16 mouse cellular contexts compared by ENCODE assay signal in genomic region chr5:13441112-13441511, GRCm38 (mm10).
DNase-seq lines count a peak whose midpoint lies in the region; ATAC-seq and TF ChIP-seq lines count a peak whose summit lies in the region.
"Had no signal": no experiment of that assay in that cellular context is flagged by ENCODE, and none has a peak within 500 bp of the region (broad histone marks: within the 10 kb centered on the region; RNA-seq: fewer than 3 reads in every experiment).

No protein-coding gene starts in this region.

- H3K4me1 ChIP-seq in forebrain, embryonic 14.5 days (ENCODE audit: control insufficient read depth, insufficient read depth, low read length) = no peaks in the 10 kb centered on the region
- H3K4me1 ChIP-seq in forebrain, embryonic 12.5 days = no peaks in the 10 kb centered on the region
- H3K4me1 ChIP-seq in lung, embryonic 14.5 days (ENCODE audit: insufficient read depth) = no peaks in the 10 kb centered on the region
- H3K4me1 ChIP-seq in kidney, embryonic 16.5 days (ENCODE audit: insufficient read depth, low read length) = no peaks in the 10 kb centered on the region
- H3K4me1 ChIP-seq: midbrain, embryonic 15.5 days had no signal

- no peak overlapping the region for H3K4me2 ChIP-seq in forebrain, embryonic 14.5 days (ENCODE audit: low read length)
- H3K4me2 ChIP-seq in forebrain, embryonic 12.5 days = no peak overlapping the region
- H3K4me2 ChIP-seq in lung, embryonic 14.5 days = no peak overlapping the region
- H3K4me2 ChIP-seq in kidney, embryonic 16.5 days (replicated peaks; ENCODE audit: low read depth, low read length) = no peak overlapping the region
- H3K4me2 ChIP-seq: liver, embryonic 11.5 days; midbrain, embryonic 15.5 days had no signal

- no peak for TF ChIP-seq CTCF in lung, embryonic 14.5 days (IDR thresholded peaks at IDR 0.05; ENCODE audit: low read depth)

- ATAC-seq in forebrain, embryonic 14.5 days = 0 out of 2 replicates have a peak, but pooled peaks have one; percentile 34
- no peak for ATAC-seq in forebrain, embryonic 12.5 days (ENCODE audit: low FRiP score)
- ATAC-seq in lung, embryonic 14.5 days (ENCODE audit: insufficient read depth) = peak; percentile 56; the same call in 1 of the 2 replicates
- ATAC-seq in kidney, embryonic 16.5 days (ENCODE audit: low FRiP score, low TSS enrichment) = peak; percentile 91
- ATAC-seq: hindbrain, embryonic 16.5 days; midbrain, embryonic 15.5 days had no signal

- DNase-seq in forebrain, embryonic 14.5 days (ENCODE audit: low spot score) = no peak
- DNase-seq in lung, embryonic 14.5 days = peak; percentile 56
- DNase-seq in lung, postnatal 25 days (ENCODE audit: low spot score) = no peak
- DNase-seq in Muller cell, postnatal 12 days (ENCODE audit: inconsistent ontology term) = peak; percentile 64
- no peak for DNase-seq in thymus, postnatal 36 days
- DNase-seq in spleen, postnatal 36 days (ENCODE audit: low spot score in 2 of 2) = no peak
- DNase-seq: adrenal gland, adult 2 months; cerebellum, adult 8-10 months; gastrocnemius, postnatal 36 days; layer of hippocampus, postnatal 36 days; left cerebral cortex, postnatal 4 days had no signal

- no peaks in the 10 kb centered on the region for H3K36me3 ChIP-seq in forebrain, embryonic 14.5 days (ENCODE audit: control insufficient read depth, insufficient read depth, low read length)
- no peaks in the 10 kb centered on the region for H3K36me3 ChIP-seq in forebrain, embryonic 12.5 days (replicated peaks)
- no peaks in the 10 kb centered on the region for H3K36me3 ChIP-seq in lung, embryonic 14.5 days (ENCODE audit: insufficient read depth)
- H3K36me3 ChIP-seq in kidney, embryonic 16.5 days (ENCODE audit: insufficient read depth, low read length) = no peaks in the 10 kb centered on the region
- H3K36me3 ChIP-seq: midbrain, embryonic 15.5 days had no signal

- no peak overlapping the region for H3K4me3 ChIP-seq in forebrain, embryonic 14.5 days (ENCODE audit: low read depth, low read length)
- no peak overlapping the region for H3K4me3 ChIP-seq in forebrain, embryonic 12.5 days (replicated peaks)
- no peak overlapping the region for H3K4me3 ChIP-seq in lung, embryonic 14.5 days (ENCODE audit: low read depth, low read length)
- H3K4me3 ChIP-seq in kidney, embryonic 16.5 days (ENCODE audit: low read length) = no peak overlapping the region
- H3K4me3 ChIP-seq: midbrain, embryonic 15.5 days had no signal

- no peak overlapping the region for H3K27ac ChIP-seq in forebrain, embryonic 14.5 days (ENCODE audit: low read depth, low read length)
- H3K27ac ChIP-seq in forebrain, embryonic 12.5 days = no peak overlapping the region
- H3K27ac ChIP-seq in lung, embryonic 14.5 days (ENCODE audit: low read depth) = no peak overlapping the region
- H3K27ac ChIP-seq in kidney, embryonic 16.5 days (ENCODE audit: low read length) = no peak overlapping the region
- H3K27ac ChIP-seq: midbrain, embryonic 15.5 days had no signal

- H3K9ac ChIP-seq in forebrain, embryonic 14.5 days (ENCODE audit: low read length) = no peak overlapping the region
- no peak overlapping the region for H3K9ac ChIP-seq in forebrain, embryonic 12.5 days
- H3K9ac ChIP-seq in lung, embryonic 14.5 days = no peak overlapping the region
- H3K9ac ChIP-seq in kidney, embryonic 16.5 days (replicated peaks; ENCODE audit: low read length) = no peak overlapping the region
- H3K9ac ChIP-seq: midbrain, embryonic 15.5 days had no signal

- no peaks in the 10 kb centered on the region for H3K9me3 ChIP-seq in forebrain, embryonic 14.5 days (replicated peaks; ENCODE audit: control insufficient read depth, low read length)
- H3K9me3 ChIP-seq in forebrain, embryonic 12.5 days = no peaks in the 10 kb centered on the region
- no peaks in the 10 kb centered on the region for H3K9me3 ChIP-seq in lung, embryonic 14.5 days (ENCODE audit: low read depth, low read length)
- no peaks in the 10 kb centered on the region for H3K9me3 ChIP-seq in kidney, embryonic 16.5 days (ENCODE audit: low read length)
- H3K9me3 ChIP-seq: midbrain, embryonic 15.5 days had no signal

- H3K27me3 ChIP-seq in forebrain, embryonic 14.5 days (replicated peaks; ENCODE audit: control insufficient read depth, insufficient read depth, low read length) = no peaks in the 10 kb centered on the region
- H3K27me3 ChIP-seq in forebrain, embryonic 12.5 days = no peaks in the 10 kb centered on the region
- no peaks in the 10 kb centered on the region for H3K27me3 ChIP-seq in lung, embryonic 14.5 days (ENCODE audit: insufficient read depth, low read length)
- H3K27me3 ChIP-seq in kidney, embryonic 16.5 days (ENCODE audit: insufficient read depth, low read length) = no peaks in the 10 kb centered on the region
- H3K27me3 ChIP-seq: midbrain, embryonic 15.5 days had no signal

Comparison
In these comparisons a context has a peak if more than half of its experiments do, and no peak if none do; other contexts are left out.
1. DNase-seq: peak in lung, embryonic 14.5 days (single experiment) and Muller cell, postnatal 12 days (single experiment); none in forebrain, embryonic 14.5 days (single experiment), lung, postnatal 25 days (single experiment), thymus, postnatal 36 days (0 of 2) and spleen, postnatal 36 days (0 of 2).